Mouse (Mus musculus) G1E (cell line): ENCODE measurements around the gene Rreb1.

Experiments
- CTCF ChIP-seq: IDR thresholded peaks from 2 replicates; pipeline ENCODE4 v1.5.1; 2012; ENCODE audit warnings: low read depth, low read length, inconsistent platforms, mixed read lengths
- GATA1 ChIP-seq: IDR thresholded peaks from 2 replicates; pipeline ENCODE4 v1.6.1; 2012; ENCODE audit warnings: borderline replicate concordance, low read length, inconsistent platforms, mixed read lengths

GRCm38 (mm10) chr13:37782144-37782543 lies 3.9 kb downstream of the Rreb1 start:
- no peak for TF ChIP-seq GATA1
- no peak for TF ChIP-seq CTCF
